Mouse (Mus musculus) neural tube, embryonic 14.5 days (tissue): ENCODE measurements at regions not wholly inside any gene's neighbourhood (a gene's known extent, or its start where the extent isn't known, plus 50 kb on each side); places are given as distances from the start of the nearest gene placed in this dataset.

Experiments used
- ATAC-seq: fragments of 200-750 bp; cut with Nextera tagmentation; 2 replicates; pipeline ENCODE4 v1.8.0; 2017; ENCODE audit warnings: low read depth, mild to moderate bottlenecking, moderate TSS enrichment, moderate library complexity
- H3K27ac ChIP-seq: fragments of 300-500 bp; sonication (generic); 2 replicates; pipeline ENCODE4 v1.5.1; 2014; ENCODE audit warnings: low read depth, mild to moderate bottlenecking, control low read depth, low read length, moderate library complexity, mixed read lengths
- H3K27me3 ChIP-seq: fragments of 300-500 bp; sonication (generic); 2 replicates; pipeline ENCODE4 v1.6.1; 2014; ENCODE audit warnings: low read length; ENCODE audit not compliant: control insufficient read depth, insufficient read depth
- H3K36me3 ChIP-seq: fragments of 300-500 bp; sonication (generic); 2 replicates; pipeline ENCODE4 v1.6.1; 2014; ENCODE audit warnings: low read length, mixed read lengths; ENCODE audit not compliant: control insufficient read depth, insufficient read depth
- H3K4me1 ChIP-seq: fragments of 300-500 bp; sonication (generic); 2 replicates; pipeline ENCODE4 v1.6.1; 2014; ENCODE audit warnings: low read length; ENCODE audit not compliant: control insufficient read depth, insufficient read depth
- H3K4me2 ChIP-seq: fragments of 300-500 bp; sonication (generic); 2 replicates; pipeline ENCODE4 v1.6.1; 2014; ENCODE audit warnings: mild to moderate bottlenecking, low read depth, low read length, control low read depth
- H3K4me3 ChIP-seq: fragments of 300-500 bp; sonication (generic); 2 replicates; pipeline ENCODE4 v1.5.1; 2014; ENCODE audit warnings: low read depth, low read length, control low read depth, mixed read lengths
- H3K9ac ChIP-seq: fragments of 300-500 bp; sonication (generic); replicated peaks from 2 replicates; pipeline ENCODE4 v1.6.1; 2014; ENCODE audit warnings: low read depth, mild to moderate bottlenecking, control low read depth, low read length, mixed read lengths
- H3K9me3 ChIP-seq: fragments of 300-500 bp; sonication (generic); 2 replicates; pipeline ENCODE4 v1.6.1; 2016; ENCODE audit warnings: low read length; ENCODE audit not compliant: control insufficient read depth
- WGBS: fragments of 180-500 bp; shearing (Covaris S2); extraction: QIAGEN DNeasy Blood & Tissue Kit; methylation state at CpG from one replicate; pipeline ENCODE4 v1.1.7; 2014; 5-methylcytosine and 5-hydroxymethylcytosine counted together

GRCm38 (mm10) chr14:89573576-89573975 lies 1102.4 kb upstream of the Pcdh20 start:
- H3K9me3 ChIP-seq: no peaks in the 10 kb centered on the region
- no peak overlapping the region for H3K4me2 ChIP-seq
- no peak for ATAC-seq
- no peak overlapping the region for H3K4me3 ChIP-seq
- H3K9ac ChIP-seq: no peak overlapping the region
- H3K27me3 ChIP-seq: no peaks in the 10 kb centered on the region
- no peak overlapping the region for H3K27ac ChIP-seq
- WGBS: 71% methylated on average over 3 of the region's 3 CpGs
- no peaks in the 10 kb centered on the region for H3K36me3 ChIP-seq
- no peaks in the 10 kb centered on the region for H3K4me1 ChIP-seq

- Histone ChIP-seq H3K4me3 (no peak overlapping the region), H3K9me3 (no peaks in the 10 kb centered on the region), H3K4me2 (no peak overlapping the region), H3K27me3 (no peaks in the 10 kb centered on the region), H3K4me1 (no peaks in the 10 kb centered on the region), H3K9ac (no peak overlapping the region), H3K27ac (no peak overlapping the region), H3K36me3 (no peaks in the 10 kb centered on the region)
- 8% methylated on average over 1 of the region's 1 CpGs for WGBS
- peak; percentile 89 for ATAC-seq
These were observed 1100.5 kb upstream of the Pcdh20 start for GRCm38 (mm10) chr14:89571703-89572102.

GRCm38 (mm10) chr14:89559822-89560477 lies 1088.8 kb upstream of the Pcdh20 start:
- WGBS: 83% methylated on average over 3 of the region's 3 CpGs
- Histone ChIP-seq H3K4me2 (no peak overlapping the region), H3K9me3 (no peaks in the 10 kb centered on the region), H3K4me1 (no peaks in the 10 kb centered on the region), H3K36me3 (no peaks in the 10 kb centered on the region), H3K27me3 (no peaks in the 10 kb centered on the region), H3K27ac (no peak overlapping the region), H3K4me3 (no peak overlapping the region), H3K9ac (no peak overlapping the region)
- no peak for ATAC-seq

- no peak overlapping the region for H3K9ac ChIP-seq
- no peak for ATAC-seq
These were observed 1086.1 kb upstream of the Pcdh20 start for GRCm38 (mm10) chr14:89557334-89557733.

GRCm38 (mm10) chr14:89556245-89556644 lies 1085.0 kb upstream of the Pcdh20 start:
- Histone ChIP-seq H3K27me3 (no peaks in the 10 kb centered on the region), H3K9ac (no peak overlapping the region), H3K4me1 (no peaks in the 10 kb centered on the region), H3K4me3 (no peak overlapping the region), H3K27ac (no peak overlapping the region), H3K9me3 (no peaks in the 10 kb centered on the region), H3K36me3 (no peaks in the 10 kb centered on the region), H3K4me2 (no peak overlapping the region)
- WGBS: 67% methylated on average over 2 of the region's 2 CpGs
- no peak for ATAC-seq

More at GRCm38 (mm10) chr14:89557334-89557733, 1086.1 kb upstream of the Pcdh20 start:
- no peak overlapping the region for H3K27ac ChIP-seq
- H3K4me2 ChIP-seq: no peak overlapping the region
- H3K9me3 ChIP-seq: no peaks in the 10 kb centered on the region
- no peaks in the 10 kb centered on the region for H3K36me3 ChIP-seq
- no peaks in the 10 kb centered on the region for H3K4me1 ChIP-seq
- no peaks in the 10 kb centered on the region for H3K27me3 ChIP-seq
- no peak overlapping the region for H3K4me3 ChIP-seq

- Histone ChIP-seq H3K4me1 (no peaks in the 10 kb centered on the region), H3K4me3 (no peak overlapping the region), H3K9me3 (no peaks in the 10 kb centered on the region), H3K36me3 (no peaks in the 10 kb centered on the region), H3K27ac (no peak overlapping the region), H3K9ac (no peak overlapping the region), H3K27me3 (no peaks in the 10 kb centered on the region), H3K4me2 (no peak overlapping the region)
- 73% methylated on average over 3 of the region's 3 CpGs for WGBS
- ATAC-seq: no peak
These were observed 1082.9 kb upstream of the Pcdh20 start for GRCm38 (mm10) chr14:89554127-89554526.
